Mouse (Mus musculus) olfactory bulb, adult 2 months (tissue): ENCODE data around the gene Ogfod2.

Source experiments
- CTCF ChIP-seq: fragments of 200-500 bp; IDR thresholded peaks from 2 replicates; pipeline ENCODE4 v1.5.1; 2012; ENCODE audit warnings: low read depth, mild to moderate bottlenecking, low read length, moderate library complexity; ENCODE audit not compliant: insufficient read depth
- POLR2A ChIP-seq: fragments of 200-500 bp; IDR thresholded peaks from 2 replicates; pipeline ENCODE4 v1.6.1; 2012; ENCODE audit warnings: mild to moderate bottlenecking, low read depth, low read length, moderate library complexity; ENCODE audit not compliant: insufficient read depth

DNA sequence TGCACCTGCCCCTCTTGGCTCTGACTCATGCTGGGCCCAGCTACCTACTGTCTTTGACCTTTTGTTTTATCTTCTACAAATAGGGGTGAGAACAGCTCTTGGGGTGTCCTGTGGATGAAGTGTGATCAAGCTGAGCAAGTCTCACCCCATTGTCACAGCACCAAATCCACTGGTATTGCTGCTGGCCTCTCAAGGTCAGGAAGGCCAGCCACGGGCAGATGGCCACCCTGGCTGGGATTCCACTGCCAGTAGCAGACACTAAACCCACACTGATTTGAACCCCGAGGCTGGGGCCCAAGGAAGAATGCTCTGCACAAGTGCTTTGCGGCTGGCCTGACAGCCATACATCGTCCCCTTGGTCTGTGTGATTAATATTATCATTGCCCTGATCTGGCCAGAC is 46.2 kb downstream of the Ogfod2 start:
- TF ChIP-seq POLR2A, result no peak
- no peak for TF ChIP-seq CTCF
